Mouse (Mus musculus) spleen, postnatal 4 days (tissue): ENCODE data around the gene Higd2a.

ENCODE experiments used
- DNase-seq, 2 experiments: peaks; one replicate each; pipeline ENCODE4 v3.0.0; 2022; ENCODE audit warnings: low spot score in 2 of 2

Higd2a gene

GRCm38 (mm10) chr13:54589996-54590951 is at the start of gene Higd2a, which contains the start of gene Nop16:
Higd2a (plus strand) TSS chr13:54590207.
Nop16 (minus strand) TSS chr13:54590090.
- peak; percentile 94 to 95 for DNase-seq

GRCm38 (mm10) chr13:54548036-54548435 is 42.0 kb upstream of the Higd2a start:
- DNase-seq: no peak

- DNase-seq: no peak
Observed at GRCm38 (mm10) chr13:54556176-54556575, 33.8 kb upstream of the Higd2a start.

- no peak for DNase-seq
Observed at GRCm38 (mm10) chr13:54556796-54557195, 33.2 kb upstream of the Higd2a start.

- DNase-seq: no peak
Observed at GRCm38 (mm10) chr13:54557652-54558051, 32.4 kb upstream of the Higd2a start.

- DNase-seq: no peak
Observed at GRCm38 (mm10) chr13:54559656-54560055, 30.4 kb upstream of the Higd2a start.

- DNase-seq: no peak
Observed at GRCm38 (mm10) chr13:54560608-54561007, 29.4 kb upstream of the Higd2a start.

GRCm38 (mm10) chr13:54562562-54562961 is 27.4 kb upstream of the Higd2a start:
- no peak for DNase-seq

- DNase-seq: no peak
Observed at GRCm38 (mm10) chr13:54564232-54565200, 25.5 kb upstream of the Higd2a start.

GRCm38 (mm10) chr13:54565201-54565581 is 24.8 kb upstream of the Higd2a start, which contains the start of gene 4833439L19Rik:
4833439L19Rik (minus strand) TSS chr13:54565435.
- peak; percentile 92 to 98 for DNase-seq

- DNase-seq: peak; percentile 39 to 72
Observed at GRCm38 (mm10) chr13:54565594-54566345, 24.2 kb upstream of the Higd2a start.

- no peak for DNase-seq
Observed at GRCm38 (mm10) chr13:54568380-54568779, 21.6 kb upstream of the Higd2a start.

GRCm38 (mm10) chr13:54569282-54569681 is 20.7 kb upstream of the Higd2a start:
- no peak for DNase-seq

- DNase-seq: no peak
Observed at GRCm38 (mm10) chr13:54570736-54571135, 19.3 kb upstream of the Higd2a start.

GRCm38 (mm10) chr13:54571637-54572036 is 18.4 kb upstream of the Higd2a start:
- no peak for DNase-seq

- DNase-seq: no peak
Observed at GRCm38 (mm10) chr13:54572621-54573020, 17.4 kb upstream of the Higd2a start.

- DNase-seq: peak; percentile 53 to 80
Observed at GRCm38 (mm10) chr13:54574854-54575481, 15.0 kb upstream of the Higd2a start, which contains the start of gene Arl10. Arl10 (plus strand) TSS chr13:54575015.

GRCm38 (mm10) chr13:54575489-54575888 is 14.5 kb upstream of the Higd2a start:
- no peak for DNase-seq

- peak; percentile 33 to 74 for DNase-seq
Observed at GRCm38 (mm10) chr13:54577652-54578507, 12.1 kb upstream of the Higd2a start.

- no peak for DNase-seq
Observed at GRCm38 (mm10) chr13:54581385-54581784, 8.6 kb upstream of the Higd2a start.
